Mouse (Mus musculus): ENCODE results near the gene Pex14. TPM values are rescaled to one million over a fixed set of nuclear protein-coding genes. Genes with fewer than 3 reads are reported as not detected.

Pex14 gene
- polyA plus RNA-seq, 1 experiment from 2014 or later, result 49.4 TPM

GRCm38 (mm10) chr4:149098571-149098970, 1.1 kb downstream of the Pex14 start:
- no peak overlapping the region for H3K27ac ChIP-seq
- no peak for ATAC-seq (ENCODE audit: low FRiP score)
- no peaks in the 10 kb centered on the region for H3K9me3 ChIP-seq (replicated peaks)
- no peaks in the 10 kb centered on the region for H3K27me3 ChIP-seq
- peaks cover 6% of the 10 kb centered on the region; the same call in 1 of the 2 replicates for H3K36me3 ChIP-seq
- peak overlapping the region; percentile 88 for H3K9ac ChIP-seq
- H3K4me1 ChIP-seq, result peaks cover 12% of the 10 kb centered on the region
- peak overlapping the region; percentile 78 for H3K4me2 ChIP-seq (replicated peaks)
- 28% methylated on average over 11 of the region's 11 CpGs for WGBS
- H3K4me3 ChIP-seq, result peak overlapping the region; percentile 99

DNA sequence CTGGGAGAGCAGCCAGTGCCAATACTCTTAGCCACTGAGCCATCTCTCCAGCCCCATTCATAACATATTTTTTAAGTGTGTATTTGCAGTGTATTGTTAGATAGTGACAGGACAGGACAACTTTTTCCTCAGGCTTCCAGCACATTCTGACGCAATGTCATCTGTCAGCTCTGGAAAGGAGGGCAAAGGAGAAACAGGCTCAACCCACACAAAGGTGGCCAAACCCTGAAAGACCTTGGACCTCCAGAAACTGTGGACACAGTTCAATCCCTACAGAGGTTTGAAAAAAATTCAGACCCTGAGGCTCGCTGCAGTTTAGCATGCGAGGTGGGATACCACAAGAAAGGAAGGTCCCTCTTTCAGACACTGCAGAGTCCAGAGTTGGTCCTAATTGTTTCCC, 1.7 kb downstream of the Pex14 start:
- H3K27me3 ChIP-seq, result no peaks in the 10 kb centered on the region
- no peak for ATAC-seq (ENCODE audit: low FRiP score)
- H3K4me3 ChIP-seq, result no peak overlapping the region
- 93% methylated on average over 3 of the region's 3 CpGs for WGBS
- no peak overlapping the region for H3K9ac ChIP-seq
- H3K36me3 ChIP-seq, result peaks cover 9% of the 10 kb centered on the region
- no peaks in the 10 kb centered on the region for H3K9me3 ChIP-seq (replicated peaks)
- peaks cover 12% of the 10 kb centered on the region for H3K4me1 ChIP-seq
- H3K27ac ChIP-seq, result no peak overlapping the region
- peak overlapping the region; percentile 78; the same call in 1 of the 2 replicates for H3K4me2 ChIP-seq (replicated peaks)

DNA sequence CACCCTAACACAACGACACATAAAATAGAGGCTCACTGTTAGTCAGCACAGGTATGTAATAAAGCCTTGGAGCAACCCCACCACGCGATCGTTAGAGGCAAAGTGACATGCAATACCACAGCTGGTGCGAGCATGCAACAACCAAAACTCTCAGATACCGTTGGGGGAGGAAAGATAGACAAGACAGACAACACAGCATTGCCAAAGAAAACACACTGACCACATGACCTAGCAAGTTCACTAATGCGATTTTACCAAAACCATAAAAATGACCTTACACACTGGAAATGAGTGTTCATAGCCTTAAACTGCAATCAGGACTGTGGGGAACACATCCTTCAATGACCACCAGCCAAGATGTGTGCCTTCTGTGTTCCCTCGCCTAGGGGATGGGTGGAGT, 8.3 kb downstream of the Pex14 start:
- Histone ChIP-seq H3K4me3 (no peak overlapping the region), H3K9me3 (replicated peaks) (no peaks in the 10 kb centered on the region), H3K4me1 (no peaks in the 10 kb centered on the region), H3K36me3 (peaks cover 21% of the 10 kb centered on the region), H3K9ac (no peak overlapping the region), H3K27ac (no peak overlapping the region), H3K4me2 (replicated peaks) (no peak overlapping the region), H3K27me3 (no peaks in the 10 kb centered on the region)
- no peak for ATAC-seq (ENCODE audit: low FRiP score)
- 90% methylated on average over 8 of the region's 8 CpGs for WGBS

DNA sequence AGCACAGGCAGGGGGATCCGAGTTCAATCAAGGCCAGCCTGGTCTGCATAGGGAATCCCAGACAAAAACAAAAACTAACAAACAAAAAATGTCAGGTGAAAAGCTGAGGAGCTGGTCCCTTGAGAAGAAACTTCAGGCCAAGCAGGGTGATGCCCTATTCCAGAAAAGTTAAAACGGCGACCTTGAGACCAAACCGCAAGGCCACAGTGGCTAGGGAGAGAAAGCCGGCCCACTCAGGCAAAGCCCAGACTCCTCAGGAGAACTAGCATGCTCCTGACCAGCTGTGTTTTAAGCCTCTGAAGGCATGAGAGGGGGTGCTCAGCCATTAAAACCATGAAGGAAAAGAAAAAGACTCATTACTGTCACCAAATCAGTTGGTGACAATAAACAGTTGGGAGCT, 14.3 kb downstream of the Pex14 start:
- 85% methylated on average over 5 of the region's 5 CpGs for WGBS
- no peak for ATAC-seq (ENCODE audit: low FRiP score)
- Histone ChIP-seq H3K9me3 (replicated peaks) (no peaks in the 10 kb centered on the region), H3K4me1 (0 out of 2 replicates have a peak, but pooled peaks cover 6% of the 10 kb centered on the region), H3K27ac (no peak overlapping the region), H3K9ac (no peak overlapping the region), H3K36me3 (no peaks in the 10 kb centered on the region), H3K4me3 (no peak overlapping the region), H3K27me3 (no peaks in the 10 kb centered on the region), H3K4me2 (replicated peaks) (no peak overlapping the region)

GRCm38 (mm10) chr4:149081528-149081927, 18.1 kb downstream of the Pex14 start:
- H3K36me3 ChIP-seq, result no peaks in the 10 kb centered on the region
- peak overlapping the region; percentile 17; the same call in 1 of the 2 replicates for H3K27ac ChIP-seq
- no peaks in the 10 kb centered on the region for H3K27me3 ChIP-seq
- no peak overlapping the region for H3K9ac ChIP-seq
- H3K9me3 ChIP-seq (replicated peaks), result no peaks in the 10 kb centered on the region
- no peak overlapping the region for H3K4me2 ChIP-seq (replicated peaks)
- no peak for ATAC-seq (ENCODE audit: low FRiP score)
- WGBS, result 78% methylated on average over 17 of the region's 17 CpGs
- peaks cover 8% of the 10 kb centered on the region; the same call in 1 of the 2 replicates for H3K4me1 ChIP-seq
- H3K4me3 ChIP-seq, result no peak overlapping the region

DNA sequence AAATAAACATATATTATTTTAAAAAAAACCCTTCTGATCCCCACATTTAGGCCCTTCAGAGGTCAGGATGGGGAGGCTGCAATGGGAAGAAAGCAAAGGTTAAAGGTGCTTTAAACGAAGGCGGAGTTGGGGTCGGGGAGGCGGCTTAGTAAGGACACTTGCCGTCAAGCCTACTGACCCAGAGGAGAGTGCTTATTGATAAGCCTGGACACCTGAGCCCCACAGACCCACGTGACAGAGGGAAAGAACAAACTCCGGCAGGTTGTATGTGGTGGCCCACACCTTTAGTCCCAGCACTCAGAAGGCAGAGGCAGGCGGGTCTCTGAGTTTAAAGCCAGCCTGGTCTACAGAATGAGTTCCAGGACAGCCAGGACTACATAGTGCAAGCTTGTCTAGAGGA, 19.6 kb downstream of the Pex14 start:
- H3K4me1 ChIP-seq, result peaks cover 12% of the 10 kb centered on the region
- H3K4me2 ChIP-seq (replicated peaks), result no peak overlapping the region
- WGBS, result 89% methylated on average over 8 of the region's 8 CpGs
- H3K9me3 ChIP-seq (replicated peaks), result no peaks in the 10 kb centered on the region
- no peak overlapping the region for H3K27ac ChIP-seq
- no peak overlapping the region for H3K9ac ChIP-seq
- no peak for ATAC-seq (ENCODE audit: low FRiP score)
- H3K27me3 ChIP-seq, result no peaks in the 10 kb centered on the region
- H3K36me3 ChIP-seq, result peaks cover 6% of the 10 kb centered on the region; the same call in 1 of the 2 replicates
- no peak overlapping the region for H3K4me3 ChIP-seq

- 84% methylated on average over 6 of the region's 6 CpGs for WGBS
- peaks cover 12% of the 10 kb centered on the region for H3K4me1 ChIP-seq
- H3K27me3 ChIP-seq, result no peaks in the 10 kb centered on the region
- no peak for ATAC-seq (ENCODE audit: low FRiP score)
- H3K9ac ChIP-seq, result no peak overlapping the region
- no peak overlapping the region for H3K27ac ChIP-seq
- no peaks in the 10 kb centered on the region for H3K9me3 ChIP-seq (replicated peaks)
- H3K36me3 ChIP-seq, result peaks cover 11% of the 10 kb centered on the region
- H3K4me2 ChIP-seq (replicated peaks), result no peak overlapping the region
- H3K4me3 ChIP-seq, result no peak overlapping the region
Measured at GRCm38 (mm10) chr4:149079629-149080028, 20.0 kb downstream of the Pex14 start.

- Histone ChIP-seq H3K36me3 (peaks cover 15% of the 10 kb centered on the region), H3K27ac (no peak overlapping the region), H3K4me1 (peaks cover 12% of the 10 kb centered on the region), H3K9me3 (replicated peaks) (no peaks in the 10 kb centered on the region), H3K27me3 (no peaks in the 10 kb centered on the region), H3K4me2 (replicated peaks) (no peak overlapping the region), H3K4me3 (no peak overlapping the region), H3K9ac (no peak overlapping the region)
- WGBS, result 60% methylated on average over 4 of the region's 4 CpGs
- ATAC-seq (ENCODE audit: low FRiP score), result no peak
Measured at GRCm38 (mm10) chr4:149078261-149078660, 21.4 kb downstream of the Pex14 start.

DNA sequence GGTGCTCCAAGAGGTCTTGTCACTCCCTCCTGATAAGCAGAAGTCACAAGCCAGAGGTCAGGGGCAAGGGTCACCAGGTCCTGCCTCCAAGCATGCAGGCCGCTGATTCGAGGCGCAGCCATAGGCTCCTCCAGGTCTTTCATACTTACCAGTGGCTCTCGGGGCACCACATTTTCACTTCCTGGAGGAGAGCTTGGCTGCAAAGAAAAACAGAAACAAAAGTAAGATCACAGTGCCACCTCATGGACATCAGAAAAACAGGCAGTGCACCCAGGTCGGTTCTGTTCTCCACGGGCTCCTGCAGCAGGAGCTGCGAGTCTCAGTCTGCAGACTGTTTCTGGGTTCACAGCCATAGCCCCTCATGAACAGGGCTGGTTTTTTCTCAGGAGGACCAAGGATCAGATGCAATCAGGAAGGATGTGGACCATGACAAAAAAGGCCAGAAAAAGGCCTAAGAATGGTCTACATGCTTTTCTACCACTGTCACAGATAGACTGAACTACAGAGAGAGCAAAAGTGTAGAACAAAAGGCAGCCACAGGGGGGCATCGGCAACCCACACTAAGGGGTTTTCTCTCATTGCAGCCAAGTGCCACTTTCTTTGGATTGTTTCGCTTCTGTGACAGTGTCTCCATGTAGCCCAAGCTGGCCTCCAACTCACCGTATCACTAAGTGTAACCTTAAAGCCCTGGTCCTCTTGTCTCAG, 23.7 kb downstream of the Pex14 start:
- Histone ChIP-seq H3K9ac (no peak overlapping the region), H3K27me3 (no peaks in the 10 kb centered on the region), H3K4me2 (replicated peaks) (no peak overlapping the region), H3K4me3 (no peak overlapping the region), H3K9me3 (replicated peaks) (no peaks in the 10 kb centered on the region), H3K36me3 (peaks cover 27% of the 10 kb centered on the region), H3K4me1 (peaks cover 6% of the 10 kb centered on the region), H3K27ac (no peak overlapping the region)
- ATAC-seq (ENCODE audit: low FRiP score), result peak; percentile 79
- WGBS, result 25% methylated on average over 10 of the region's 10 CpGs

GRCm38 (mm10) chr4:149075073-149075472, 24.6 kb downstream of the Pex14 start:
- H3K36me3 ChIP-seq, result peaks cover 27% of the 10 kb centered on the region
- no peak overlapping the region for H3K4me3 ChIP-seq
- 95% methylated on average over 13 of the region's 13 CpGs for WGBS
- H3K4me1 ChIP-seq, result peaks cover 6% of the 10 kb centered on the region
- no peaks in the 10 kb centered on the region for H3K9me3 ChIP-seq (replicated peaks)
- no peak overlapping the region for H3K4me2 ChIP-seq (replicated peaks)
- H3K27me3 ChIP-seq, result no peaks in the 10 kb centered on the region
- no peak overlapping the region for H3K27ac ChIP-seq
- no peak for ATAC-seq (ENCODE audit: low FRiP score)
- no peak overlapping the region for H3K9ac ChIP-seq

DNA sequence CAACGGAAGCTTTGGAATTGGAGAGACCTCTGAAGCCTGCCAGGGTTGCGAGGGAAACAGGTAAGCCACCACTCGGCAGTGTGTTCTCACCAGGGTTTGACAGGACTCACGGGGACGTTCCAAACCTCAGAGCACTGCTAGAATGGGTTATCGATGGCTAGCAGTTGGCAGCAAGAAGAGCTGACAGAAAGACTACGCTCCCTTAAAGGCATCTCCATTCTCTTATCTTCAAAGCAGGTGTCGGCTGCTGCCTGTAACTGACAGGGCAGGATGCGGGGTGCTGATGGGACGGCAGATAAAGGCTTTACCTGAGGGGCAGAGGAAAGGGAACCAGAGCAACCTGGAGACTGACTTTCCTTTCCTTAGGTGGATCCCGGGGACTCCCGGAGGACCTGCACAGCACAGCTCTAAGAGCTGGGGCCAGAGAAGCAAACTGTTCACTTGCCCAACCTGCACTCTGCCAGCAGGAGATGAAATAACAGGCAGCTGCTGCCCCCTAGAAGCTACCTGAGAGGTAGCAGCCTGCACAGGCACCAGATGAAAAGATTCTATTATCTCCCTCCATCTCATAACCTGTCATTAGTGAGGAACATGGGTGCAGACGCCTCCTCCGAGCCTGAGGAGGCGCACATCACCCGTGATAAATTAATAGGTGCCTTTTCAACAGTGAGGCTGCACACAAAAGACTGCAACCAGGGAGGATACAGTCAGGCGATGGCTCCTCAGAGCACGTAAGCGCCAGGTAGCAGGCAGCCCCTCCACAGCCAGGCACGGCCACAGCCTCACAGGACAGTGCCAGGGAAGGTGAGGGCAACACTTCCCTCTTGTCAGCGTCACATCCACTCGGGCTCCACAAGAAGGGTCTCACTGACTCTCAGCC, 32.8 kb downstream of the Pex14 start:
- WGBS, result 82% methylated on average over 22 of the region's 22 CpGs
- H3K36me3 ChIP-seq, result peaks cover 2% of the 10 kb centered on the region; the same call in 1 of the 2 replicates
- peak; percentile 69 for ATAC-seq (ENCODE audit: low FRiP score)
- peak overlapping the region; percentile 35; the same call in 1 of the 2 replicates for H3K27ac ChIP-seq
- H3K27me3 ChIP-seq, result no peaks in the 10 kb centered on the region
- H3K4me3 ChIP-seq, result no peak overlapping the region
- H3K4me2 ChIP-seq (replicated peaks), result no peak overlapping the region
- no peak overlapping the region for H3K9ac ChIP-seq
- no peaks in the 10 kb centered on the region for H3K9me3 ChIP-seq (replicated peaks)
- peaks cover 10% of the 10 kb centered on the region for H3K4me1 ChIP-seq

DNA sequence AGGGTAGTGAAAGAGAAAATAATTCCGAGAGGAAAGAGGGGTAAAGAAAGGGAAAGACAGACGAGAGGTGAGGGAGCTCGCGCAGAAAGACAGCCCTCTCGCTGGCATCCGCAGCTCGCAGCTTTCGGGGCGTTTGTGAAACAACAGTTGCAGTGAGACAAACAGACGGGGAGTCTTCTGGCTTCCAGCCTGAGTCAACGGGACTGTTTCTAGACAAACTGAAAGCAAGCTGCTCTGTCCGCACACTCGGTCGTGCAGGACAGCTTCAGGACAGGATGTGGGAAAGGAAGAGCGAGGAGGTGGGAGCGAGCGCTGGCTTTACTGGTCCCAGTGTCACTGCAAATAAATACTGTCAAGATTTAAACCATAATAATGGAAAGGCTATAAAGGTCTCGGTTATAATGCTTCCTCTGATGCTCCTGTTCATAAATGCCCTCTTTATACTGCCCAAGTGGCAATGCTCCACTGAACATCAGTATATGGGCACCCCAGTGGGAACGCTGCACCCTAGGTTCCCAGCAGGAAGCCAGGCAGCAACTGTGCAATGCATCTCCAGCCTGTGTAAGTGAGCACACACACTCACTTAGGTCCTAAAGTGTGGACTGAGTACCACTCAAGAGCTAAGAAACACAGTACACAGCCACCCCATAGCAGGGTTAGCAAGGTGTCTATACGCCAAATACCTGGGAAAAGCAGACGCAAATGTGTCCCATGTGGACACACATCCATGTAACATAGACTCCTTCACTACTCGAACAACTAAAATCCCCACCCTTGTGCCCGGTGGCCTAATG, 35.4 kb downstream of the Pex14 start:
- peaks cover 29% of the 10 kb centered on the region for H3K4me1 ChIP-seq

More for the DNA sequence above, 35.4 kb downstream of the Pex14 start:
- H3K4me2 ChIP-seq (replicated peaks), result no peak overlapping the region
- no peak overlapping the region for H3K27ac ChIP-seq
- no peak for ATAC-seq (ENCODE audit: low FRiP score)
- WGBS, result 89% methylated on average over 23 of the region's 23 CpGs
- no peak overlapping the region for H3K4me3 ChIP-seq
- H3K9ac ChIP-seq, result no peak overlapping the region
- H3K27me3 ChIP-seq, result no peaks in the 10 kb centered on the region
- H3K36me3 ChIP-seq, result no peaks in the 10 kb centered on the region
- no peaks in the 10 kb centered on the region for H3K9me3 ChIP-seq (replicated peaks)

Data from hindbrain, embryonic 12.5 days (tissue).